Mouse (Mus musculus) intestine, embryonic 16.5 days (tissue): ENCODE measurements around the gene Tubgcp4. TPM values are rescaled to one million over a fixed set of nuclear protein-coding genes. Genes with fewer than 3 reads are reported as not detected.

Source experiments
- ATAC-seq: fragments of 200-750 bp; cut with Nextera tagmentation; 2 replicates; pipeline ENCODE4 v1.8.0; 2017; ENCODE audit warnings: moderate TSS enrichment, moderate library complexity
- H3K27ac ChIP-seq: fragments of 300-500 bp; sonication (generic); 2 replicates; pipeline ENCODE4 v1.5.1; 2014; ENCODE audit warnings: mild to moderate bottlenecking, low read length
- H3K27me3 ChIP-seq: fragments of 300-500 bp; sonication (generic); replicated peaks from 2 replicates; pipeline ENCODE4 v1.6.1; 2014; ENCODE audit warnings: low read length, control low read depth, mixed read lengths; ENCODE audit not compliant: control insufficient read depth, insufficient read depth
- H3K36me3 ChIP-seq: fragments of 300-500 bp; sonication (generic); 2 replicates; pipeline ENCODE4 v1.6.1; 2014; ENCODE audit warnings: low read length, control low read depth; ENCODE audit not compliant: control insufficient read depth, insufficient read depth
- H3K4me1 ChIP-seq: fragments of 300-500 bp; sonication (generic); 2 replicates; pipeline ENCODE4 v1.6.1; 2014; ENCODE audit warnings: low read length, control low read depth, mixed read lengths; ENCODE audit not compliant: control insufficient read depth, insufficient read depth
- H3K4me2 ChIP-seq: fragments of 300-500 bp; sonication (generic); 2 replicates; pipeline ENCODE4 v1.6.1; 2014; ENCODE audit warnings: low read depth, low read length, control low read depth
- H3K4me3 ChIP-seq: fragments of 300-500 bp; sonication (generic); 2 replicates; pipeline ENCODE4 v1.5.1; 2014; ENCODE audit warnings: mild to moderate bottlenecking, low read length
- H3K9ac ChIP-seq: fragments of 300-500 bp; sonication (generic); 2 replicates; pipeline ENCODE4 v1.6.1; 2014; ENCODE audit warnings: low read depth, low read length
- H3K9me3 ChIP-seq: fragments of 300-500 bp; sonication (generic); 2 replicates; pipeline ENCODE4 v1.6.1; 2016; ENCODE audit warnings: low read length, control low read depth; ENCODE audit not compliant: control insufficient read depth
- WGBS: fragments of 180-500 bp; shearing (Covaris S2); extraction: QIAGEN DNeasy Blood & Tissue Kit; methylation state at CpG from one replicate; pipeline ENCODE4 v1.1.7; 2014; 5-methylcytosine and 5-hydroxymethylcytosine counted together
- polyA plus RNA-seq: library from polyadenylated mRNA; unstranded; fragments of >200 nt; fragmentation: Nextera tagmentation; extraction: Ambion mirVana; gene quantifications from 2 replicates; pipeline ENCODE4 v1.2.1, GENCODE M21; 2015

Tubgcp4 gene
- polyA plus RNA-seq, 1 experiment from 2014 or later: 37.2 TPM

- Histone ChIP-seq H3K9me3 (no peaks in the 10 kb centered on the region), H3K27me3 (no peaks in the 10 kb centered on the region), H3K4me1 (no peaks in the 10 kb centered on the region), H3K27ac (no peak overlapping the region), H3K9ac (no peak overlapping the region), H3K4me3 (no peak overlapping the region), H3K36me3 (no peaks in the 10 kb centered on the region; the same call in none of the 2 replicates), H3K4me2 (no peak overlapping the region)
- 96% methylated on average over 7 of the region's 7 CpGs for WGBS
- no peak for ATAC-seq
Observed at GRCm38 (mm10) chr2:121184142-121184541, 13.7 kb downstream of the Tubgcp4 start.

GRCm38 (mm10) chr2:121188530-121188929 lies 18.1 kb downstream of the Tubgcp4 start:
- Histone ChIP-seq H3K27ac (no peak overlapping the region), H3K4me1 (no peaks in the 10 kb centered on the region), H3K9ac (no peak overlapping the region), H3K4me2 (no peak overlapping the region), H3K4me3 (no peak overlapping the region), H3K9me3 (no peaks in the 10 kb centered on the region), H3K27me3 (no peaks in the 10 kb centered on the region), H3K36me3 (peaks cover 7% of the 10 kb centered on the region)
- no peak for ATAC-seq
- 76% methylated on average over 1 of the region's 1 CpGs for WGBS

GRCm38 (mm10) chr2:121195466-121195865 lies 25.0 kb downstream of the Tubgcp4 start:
- H3K27ac ChIP-seq: no peak overlapping the region
- ATAC-seq: no peak
- 90% methylated on average over 9 of the region's 9 CpGs for WGBS
- no peaks in the 10 kb centered on the region for H3K9me3 ChIP-seq
- peaks cover 13% of the 10 kb centered on the region for H3K36me3 ChIP-seq
- no peak overlapping the region for H3K9ac ChIP-seq
- H3K4me1 ChIP-seq: no peaks in the 10 kb centered on the region
- no peaks in the 10 kb centered on the region for H3K27me3 ChIP-seq
- no peak overlapping the region for H3K4me3 ChIP-seq
- H3K4me2 ChIP-seq: no peak overlapping the region

- Histone ChIP-seq H3K36me3 (0 out of 2 replicates have a peak, but pooled peaks cover 17% of the 10 kb centered on the region), H3K4me2 (no peak overlapping the region), H3K9ac (no peak overlapping the region), H3K27ac (no peak overlapping the region), H3K27me3 (no peaks in the 10 kb centered on the region), H3K4me1 (no peaks in the 10 kb centered on the region), H3K9me3 (no peaks in the 10 kb centered on the region), H3K4me3 (no peak overlapping the region)
- ATAC-seq: no peak
- 95% methylated on average over 17 of the region's 17 CpGs for WGBS
Observed at GRCm38 (mm10) chr2:121204276-121204675, 33.8 kb downstream of the Tubgcp4 start.

GRCm38 (mm10) chr2:121206541-121206940 lies 36.1 kb downstream of the Tubgcp4 start:
- Histone ChIP-seq H3K9me3 (no peaks in the 10 kb centered on the region), H3K9ac (no peak overlapping the region), H3K4me3 (no peak overlapping the region), H3K4me2 (no peak overlapping the region), H3K4me1 (no peaks in the 10 kb centered on the region), H3K27me3 (no peaks in the 10 kb centered on the region), H3K36me3 (0 out of 2 replicates have a peak, but pooled peaks cover 17% of the 10 kb centered on the region), H3K27ac (no peak overlapping the region)
- 86% methylated on average over 3 of the region's 3 CpGs for WGBS
- no peak for ATAC-seq

GRCm38 (mm10) chr2:121214491-121214890 lies 44.0 kb downstream of the Tubgcp4 start:
- Histone ChIP-seq H3K27me3 (no peaks in the 10 kb centered on the region), H3K36me3 (0 out of 2 replicates have a peak, but pooled peaks cover 6% of the 10 kb centered on the region), H3K9me3 (no peaks in the 10 kb centered on the region), H3K4me2 (no peak overlapping the region), H3K4me3 (no peak overlapping the region), H3K9ac (no peak overlapping the region), H3K27ac (no peak overlapping the region), H3K4me1 (no peaks in the 10 kb centered on the region)
- WGBS: 84% methylated on average over 3 of the region's 3 CpGs
- ATAC-seq: no peak

GRCm38 (mm10) chr2:121219177-121219576 lies 48.7 kb downstream of the Tubgcp4 start:
- Histone ChIP-seq H3K4me2 (no peak overlapping the region), H3K27ac (no peak overlapping the region), H3K4me1 (no peaks in the 10 kb centered on the region), H3K9ac (no peak overlapping the region), H3K9me3 (no peaks in the 10 kb centered on the region), H3K36me3 (0 out of 2 replicates have a peak, but pooled peaks cover 6% of the 10 kb centered on the region), H3K27me3 (no peaks in the 10 kb centered on the region), H3K4me3 (no peak overlapping the region)
- ATAC-seq: no peak

GRCm38 (mm10) chr2:121219994-121220393 lies 49.5 kb downstream of the Tubgcp4 start:
- H3K36me3 ChIP-seq: peaks cover 7% of the 10 kb centered on the region; the same call in 1 of the 2 replicates

GRCm38 (mm10) chr2:121223010-121223409 lies 52.6 kb downstream of the Tubgcp4 start:
- 93% methylated on average over 2 of the region's 2 CpGs for WGBS
- ATAC-seq: no peak
- Histone ChIP-seq H3K4me1 (no peaks in the 10 kb centered on the region), H3K4me2 (no peak overlapping the region), H3K9ac (no peak overlapping the region), H3K4me3 (no peak overlapping the region), H3K27ac (no peak overlapping the region), H3K36me3 (peaks cover 11% of the 10 kb centered on the region), H3K9me3 (no peaks in the 10 kb centered on the region), H3K27me3 (no peaks in the 10 kb centered on the region)

More at GRCm38 (mm10) chr2:121219994-121220393, 49.5 kb downstream of the Tubgcp4 start:
- Histone ChIP-seq H3K27me3 (no peaks in the 10 kb centered on the region), H3K4me2 (no peak overlapping the region), H3K9me3 (no peaks in the 10 kb centered on the region), H3K4me1 (no peaks in the 10 kb centered on the region), H3K4me3 (no peak overlapping the region), H3K9ac (no peak overlapping the region), H3K27ac (no peak overlapping the region)
- no peak for ATAC-seq

GRCm38 (mm10) chr2:121228135-121228534 lies 57.7 kb downstream of the Tubgcp4 start:
- ATAC-seq: no peak
- Histone ChIP-seq H3K9ac (no peak overlapping the region), H3K36me3 (peaks cover 13% of the 10 kb centered on the region), H3K9me3 (no peaks in the 10 kb centered on the region), H3K4me1 (no peaks in the 10 kb centered on the region), H3K27me3 (no peaks in the 10 kb centered on the region), H3K4me3 (no peak overlapping the region), H3K27ac (no peak overlapping the region), H3K4me2 (no peak overlapping the region)
- 89% methylated on average over 4 of the region's 4 CpGs for WGBS
